Mouse (Mus musculus): ENCODE measurements around the gene Ccdc173.
"Not testable (repeated sequence)": the region's sequence is repeated elsewhere in the genome, so short reads cannot be mapped to it uniquely, and the experiment has no call there.

The Ccdc173 gene

GRCm38 (mm10) chr2:69789429-69790069 is at the start of gene Ccdc173, which contains the start of gene Phospho2:
Gene Ccdc173, minus strand, starts transcription at chr2:69789575.
Gene Phospho2, plus strand, starts transcription at chr2:69789623.
- peak; percentile 96 for DNase-seq

GRCm38 (mm10) chr2:69838707-69839106 is 49.3 kb upstream of the Ccdc173 start:
- DNase-seq = no peak

GRCm38 (mm10) chr2:69837996-69838395 is 48.6 kb upstream of the Ccdc173 start:
- DNase-seq = no peak

- no peak for DNase-seq
Observed at GRCm38 (mm10) chr2:69837244-69837967, 48.0 kb upstream of the Ccdc173 start.

- no peak for DNase-seq
Observed at GRCm38 (mm10) chr2:69830116-69830515, 40.7 kb upstream of the Ccdc173 start.

GRCm38 (mm10) chr2:69829680-69830079 is 40.3 kb upstream of the Ccdc173 start:
- DNase-seq = no peak

- DNase-seq = no peak
Observed at GRCm38 (mm10) chr2:69828031-69828430, 38.7 kb upstream of the Ccdc173 start.

- DNase-seq = peak; percentile 67
Observed at GRCm38 (mm10) chr2:69826380-69826779, 37.0 kb upstream of the Ccdc173 start.

- DNase-seq = peak; percentile 26
Observed at GRCm38 (mm10) chr2:69825898-69826297, 36.5 kb upstream of the Ccdc173 start.

- no peak for DNase-seq
Observed at GRCm38 (mm10) chr2:69823129-69823677, 33.8 kb upstream of the Ccdc173 start.

- DNase-seq = peak; percentile 53
Observed at GRCm38 (mm10) chr2:69822361-69823128, 33.2 kb upstream of the Ccdc173 start.

GRCm38 (mm10) chr2:69821711-69822110 is 32.3 kb upstream of the Ccdc173 start, which contains the start of gene Klhl23:
Gene Klhl23, plus strand, starts transcription at chr2:69821944.
- no peak for DNase-seq

- DNase-seq = no peak
Observed at GRCm38 (mm10) chr2:69820201-69820600, 30.8 kb upstream of the Ccdc173 start.

GRCm38 (mm10) chr2:69818350-69819085 is 29.1 kb upstream of the Ccdc173 start:
- no peak for DNase-seq

- no peak for DNase-seq
Observed at GRCm38 (mm10) chr2:69816575-69816974, 27.2 kb upstream of the Ccdc173 start.

- DNase-seq = not testable (repeated sequence)
Observed at GRCm38 (mm10) chr2:69811349-69811748, 22.0 kb upstream of the Ccdc173 start.

GRCm38 (mm10) chr2:69810169-69810568 is 20.8 kb upstream of the Ccdc173 start:
- no peak for DNase-seq

- not testable (repeated sequence) for DNase-seq
Observed at GRCm38 (mm10) chr2:69804663-69805062, 15.3 kb upstream of the Ccdc173 start.

- no peak for DNase-seq
Observed at GRCm38 (mm10) chr2:69803756-69804155, 14.4 kb upstream of the Ccdc173 start.

GRCm38 (mm10) chr2:69802911-69803312 is 13.5 kb upstream of the Ccdc173 start:
- peak; percentile 33 for DNase-seq

- DNase-seq = no peak
Observed at GRCm38 (mm10) chr2:69790722-69791121, 1.3 kb upstream of the Ccdc173 start.

GRCm38 (mm10) chr2:69790285-69790684 is 910 bp upstream of the Ccdc173 start:
- peak; percentile 83 for DNase-seq

Data from cerebellum, adult 8-10 months (tissue).